Mouse (Mus musculus): ENCODE data around the gene Lrrc9.

GRCm38 (mm10) chr12:72496866-72497600, 55.4 kb downstream of the Lrrc9 start:
- TF ChIP-seq MYOG (IDR thresholded peaks at IDR 0.05; ENCODE audit: control insufficient read depth, extremely low read depth, insufficient read length) (no peak), CTCF (IDR thresholded peaks at IDR 0.05; ENCODE audit: control insufficient read depth, insufficient read depth, insufficient read length) (no peak), USF1 (IDR thresholded peaks at IDR 0.05; ENCODE audit: low read depth) (no peak), MAX (IDR thresholded peaks at IDR 0.05) (no peak), MYOD1 (IDR thresholded peaks at IDR 0.05; ENCODE audit: control insufficient read depth, insufficient read length, low read depth) (no peak)
